Mouse (Mus musculus) kidney, postnatal 4 days (tissue): ENCODE data around the gene Fndc10.
"Not testable (repeated sequence)": the region's sequence is repeated elsewhere in the genome, so short reads cannot be mapped to it uniquely, and the experiment has no call there.

Experiments
- DNase-seq, 2 experiments: peaks; one replicate each; pipeline ENCODE4 v3.0.0; 2021; ENCODE audit warnings: mixed read lengths in 2 of 2

Fndc10 gene

DNA sequence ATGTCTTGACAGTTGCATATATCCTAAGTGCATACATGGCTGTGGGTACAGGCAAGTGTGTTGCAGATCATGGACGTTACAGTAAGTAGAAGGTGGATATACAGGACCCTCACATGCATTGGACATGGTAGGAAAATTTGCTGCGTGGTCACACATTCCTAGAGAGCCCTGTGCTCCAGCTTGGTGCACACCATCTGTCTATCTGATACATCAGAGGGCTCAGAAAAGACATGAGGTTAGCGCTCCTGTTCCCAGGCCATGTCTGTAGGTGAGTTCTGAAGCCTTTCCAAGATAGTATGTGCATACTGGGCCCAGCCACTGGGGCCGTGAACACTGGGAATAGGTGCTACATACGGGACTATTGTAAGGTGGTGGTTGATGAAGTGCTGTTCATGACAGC lies 42.3 kb downstream of the Fndc10 start:
- no peak for DNase-seq

DNA sequence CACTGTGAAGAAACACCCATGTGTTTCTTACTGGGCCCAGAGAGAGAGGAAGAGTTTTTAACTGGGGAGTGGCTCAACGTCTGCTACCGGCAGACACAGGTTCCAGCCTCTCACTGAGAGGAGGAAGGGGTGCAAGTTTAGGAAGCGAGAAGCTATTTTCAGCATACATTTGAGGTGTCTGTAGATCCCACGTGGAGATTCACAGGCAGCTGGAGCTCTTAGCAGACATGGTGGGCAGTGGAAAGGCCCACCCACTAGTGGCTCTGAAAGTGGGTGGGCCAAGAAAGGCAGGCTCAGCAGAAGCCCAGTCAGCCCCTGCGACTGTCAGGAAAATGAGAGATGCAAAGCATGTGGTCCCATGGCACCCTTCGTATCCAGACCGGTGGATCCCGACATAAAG lies 44.1 kb downstream of the Fndc10 start:
- DNase-seq: no peak

DNA sequence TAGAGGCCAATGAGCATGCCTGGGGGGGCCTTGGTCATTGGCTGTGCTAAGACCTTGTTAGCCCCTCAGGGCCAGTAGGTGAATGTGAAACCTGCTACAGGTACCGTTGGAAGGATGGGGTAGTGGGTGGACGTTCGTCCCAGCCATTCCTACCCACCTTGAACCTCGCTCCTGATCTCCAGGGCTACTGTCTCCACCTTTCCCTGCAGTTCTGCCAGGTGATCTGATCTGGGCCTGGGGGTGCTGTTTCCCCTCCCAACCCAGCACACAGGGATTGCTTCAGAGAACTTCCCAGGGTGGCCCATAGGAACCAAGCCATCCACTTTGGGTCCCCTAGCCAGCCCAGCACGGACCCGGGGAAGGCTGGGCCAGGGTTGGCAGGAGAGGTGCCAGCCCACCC lies 45.0 kb downstream of the Fndc10 start:
- no peak for DNase-seq

DNA sequence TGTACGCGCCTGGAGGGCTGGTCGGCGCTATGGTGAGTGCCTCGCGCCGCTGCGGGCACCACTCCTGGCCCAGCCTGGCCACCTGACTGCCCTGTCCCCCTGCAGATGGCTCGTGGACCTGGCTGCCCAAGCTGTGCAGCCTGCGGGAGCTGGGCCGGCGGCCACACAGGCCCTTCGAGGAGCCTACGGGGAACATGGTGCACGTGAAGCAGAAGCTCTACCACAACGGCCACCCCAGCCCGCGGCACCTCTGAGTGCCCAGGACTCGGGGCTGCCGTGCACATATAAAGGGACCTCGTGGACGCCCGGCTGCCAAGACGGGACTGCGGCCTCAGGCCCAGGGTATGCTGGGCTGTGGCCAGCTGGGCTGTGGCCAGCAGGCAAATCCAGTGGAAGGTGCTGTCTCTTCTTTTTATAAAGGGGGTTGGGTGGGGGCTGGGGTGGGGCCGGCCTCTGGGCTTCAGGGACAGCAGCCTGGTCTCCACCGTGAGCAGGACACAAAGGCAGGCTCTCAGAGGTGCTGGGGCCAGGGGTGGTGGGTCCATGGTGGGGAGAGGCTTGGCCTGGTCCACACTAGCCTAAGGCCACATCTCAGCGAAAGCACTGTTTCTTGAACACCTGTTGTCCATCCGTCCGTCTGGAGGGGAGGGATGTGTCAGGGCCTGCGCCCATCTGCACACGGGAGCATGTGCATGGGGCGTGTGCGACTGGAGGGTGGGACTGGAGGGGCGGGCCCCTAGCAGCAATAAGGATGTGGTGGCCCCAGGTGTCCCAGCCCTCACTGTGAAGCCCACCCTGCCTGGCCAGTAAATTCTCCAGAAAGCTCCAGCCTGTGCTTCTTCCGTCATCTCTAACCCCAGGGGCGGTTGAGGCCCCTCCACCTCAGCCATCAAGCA lies 45.8 kb downstream of the Fndc10 start:
- DNase-seq: no peak

DNA sequence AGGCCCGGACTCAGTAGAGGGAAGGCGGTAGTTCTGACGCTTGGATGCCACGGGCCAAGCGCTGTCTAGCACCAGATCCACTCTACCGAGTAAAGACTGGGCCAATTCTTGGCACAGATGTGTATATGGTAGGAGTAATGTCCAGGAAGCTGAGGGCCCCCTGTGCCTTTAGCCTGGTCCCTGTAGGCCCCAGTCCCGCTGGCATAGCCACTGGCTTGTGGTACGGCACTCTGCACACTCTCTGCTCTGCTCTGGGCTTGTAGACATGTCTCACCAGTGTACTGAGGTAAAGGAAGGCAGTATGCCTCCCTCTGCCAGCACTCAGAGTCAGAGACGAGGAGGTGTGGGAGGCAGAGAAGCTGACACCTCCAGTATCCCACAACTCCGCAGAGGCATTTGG lies 46.5 kb downstream of the Fndc10 start:
- not testable (repeated sequence) for DNase-seq

- no peak for DNase-seq
Measured at GRCm38 (mm10) chr4:155742684-155743083, 48.5 kb downstream of the Fndc10 start.

DNA sequence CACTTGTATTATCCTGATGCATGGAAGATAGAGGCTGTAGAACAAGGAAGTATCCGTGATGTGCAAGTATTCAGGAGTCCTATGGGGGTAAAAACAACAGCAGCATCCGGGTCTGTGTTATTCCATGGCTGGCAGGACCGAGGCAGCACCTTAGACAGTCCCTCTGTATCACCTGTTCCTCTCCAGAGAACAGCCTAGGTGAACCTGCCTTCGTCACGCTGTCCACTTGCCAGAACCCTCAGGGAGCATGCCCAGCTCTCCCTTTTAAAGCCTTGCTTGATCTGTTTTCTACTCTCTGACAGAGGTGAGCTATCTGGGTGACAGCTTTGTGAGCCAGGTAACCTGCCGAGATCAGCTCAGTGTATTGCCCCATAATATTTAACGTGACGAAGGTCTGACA lies 50.3 kb downstream of the Fndc10 start:
- DNase-seq: no peak

GRCm38 (mm10) chr4:155745136-155745535 lies 51.0 kb downstream of the Fndc10 start:
- DNase-seq: no peak
